Mouse (Mus musculus): Measurements from ENCODE around the gene Dnajb4. TPM values are rescaled to one million over a fixed set of nuclear protein-coding genes. Genes with fewer than 3 reads are reported as not detected.

Gene Dnajb4
- polyA plus RNA-seq, 1 experiment from 2014 or later = 35.2 TPM

GRCm38 (mm10) chr3:152156816-152157496 is 53.1 kb downstream of the Dnajb4 start:
- no peak for ATAC-seq (ENCODE audit: low read depth)

GRCm38 (mm10) chr3:152155296-152155948 is 54.7 kb downstream of the Dnajb4 start:
- ATAC-seq (ENCODE audit: low read depth) = no peak
- DNase-seq = no peak
- H3K9me3 ChIP-seq (replicated peaks) = no peaks in the 10 kb centered on the region
- 0 out of 2 replicates have a peak, but pooled peaks cover 3% of the 10 kb centered on the region for H3K27me3 ChIP-seq
- no peak overlapping the region for H3K4me2 ChIP-seq
- H3K36me3 ChIP-seq = no peaks in the 10 kb centered on the region
- H3K4me1 ChIP-seq (replicated peaks) = peaks cover 71% of the 10 kb centered on the region
- no peak overlapping the region for H3K27ac ChIP-seq
- 61% methylated on average over 11 of the region's 11 CpGs for WGBS (ENCODE audit: insufficient replicate concordance)
- H3K4me3 ChIP-seq (replicated peaks) = no peak overlapping the region
- no peak overlapping the region for H3K9ac ChIP-seq

More at GRCm38 (mm10) chr3:152156816-152157496, 53.1 kb downstream of the Dnajb4 start:
- Histone ChIP-seq H3K4me3 (replicated peaks) (no peak overlapping the region), H3K9me3 (replicated peaks) (no peaks in the 10 kb centered on the region), H3K9ac (no peak overlapping the region), H3K4me1 (replicated peaks) (peaks cover 68% of the 10 kb centered on the region), H3K4me2 (no peak overlapping the region), H3K27me3 (no peaks in the 10 kb centered on the region), H3K27ac (no peak overlapping the region), H3K36me3 (no peaks in the 10 kb centered on the region)
- WGBS (ENCODE audit: insufficient replicate concordance) = 69% methylated on average over 23 of the region's 23 CpGs
- DNase-seq = no peak

- no peak overlapping the region for H3K9ac ChIP-seq
- 64% methylated on average over 5 of the region's 5 CpGs for WGBS (ENCODE audit: insufficient replicate concordance)
- peak overlapping the region; percentile 88 for H3K27ac ChIP-seq
- 0 out of 2 replicates have a peak, but pooled peaks cover 3% of the 10 kb centered on the region for H3K27me3 ChIP-seq
- DNase-seq (no peak), ATAC-seq (ENCODE audit: low read depth) (no peak)
- H3K4me1 ChIP-seq (replicated peaks) = peaks cover 72% of the 10 kb centered on the region
- no peak overlapping the region for H3K4me3 ChIP-seq (replicated peaks)
- no peak overlapping the region for H3K4me2 ChIP-seq
- H3K9me3 ChIP-seq (replicated peaks) = no peaks in the 10 kb centered on the region
- H3K36me3 ChIP-seq = no peaks in the 10 kb centered on the region
Observed at GRCm38 (mm10) chr3:152154095-152154494, 56.0 kb downstream of the Dnajb4 start.

- Histone ChIP-seq H3K9me3 (replicated peaks) (no peaks in the 10 kb centered on the region), H3K9ac (peak overlapping the region; percentile 60), H3K36me3 (no peaks in the 10 kb centered on the region), H3K27me3 (0 out of 2 replicates have a peak, but pooled peaks cover 5% of the 10 kb centered on the region), H3K4me3 (replicated peaks) (no peak overlapping the region), H3K4me1 (replicated peaks) (peaks cover 70% of the 10 kb centered on the region), H3K27ac (peak overlapping the region; percentile 88), H3K4me2 (peak overlapping the region; percentile 68)
- ATAC-seq (ENCODE audit: low read depth) (no peak; the same call in 1 of the 2 replicates), DNase-seq (no peak)
- WGBS (ENCODE audit: insufficient replicate concordance) = 67% methylated on average over 2 of the region's 2 CpGs
Observed at GRCm38 (mm10) chr3:152153152-152153551, 57.0 kb downstream of the Dnajb4 start.

GRCm38 (mm10) chr3:152152483-152152804 is 57.7 kb downstream of the Dnajb4 start:
- DNase-seq = peak; percentile 71

GRCm38 (mm10) chr3:152151725-152152482 is 58.2 kb downstream of the Dnajb4 start:
- DNase-seq (no peak), ATAC-seq (ENCODE audit: low read depth) (peak; percentile 33)
- Histone ChIP-seq H3K9ac (peak overlapping the region; percentile 60), H3K9me3 (replicated peaks) (no peaks in the 10 kb centered on the region), H3K4me2 (peak overlapping the region; percentile 68), H3K4me3 (replicated peaks) (peak overlapping the region; percentile 45), H3K4me1 (replicated peaks) (peaks cover 73% of the 10 kb centered on the region), H3K36me3 (no peaks in the 10 kb centered on the region), H3K27ac (peak overlapping the region; percentile 88), H3K27me3 (0 out of 2 replicates have a peak, but pooled peaks cover 5% of the 10 kb centered on the region)
- WGBS (ENCODE audit: insufficient replicate concordance) = 42% methylated on average over 29 of the region's 29 CpGs

More at GRCm38 (mm10) chr3:152152483-152152804, 57.7 kb downstream of the Dnajb4 start:
- Histone ChIP-seq H3K4me2 (peak overlapping the region; percentile 68), H3K9me3 (replicated peaks) (no peaks in the 10 kb centered on the region), H3K27me3 (0 out of 2 replicates have a peak, but pooled peaks cover 5% of the 10 kb centered on the region), H3K4me3 (replicated peaks) (peak overlapping the region; percentile 45), H3K9ac (peak overlapping the region; percentile 60), H3K4me1 (replicated peaks) (peaks cover 68% of the 10 kb centered on the region), H3K27ac (peak overlapping the region; percentile 88), H3K36me3 (no peaks in the 10 kb centered on the region)
- WGBS (ENCODE audit: insufficient replicate concordance) = 17% methylated on average over 1 of the region's 1 CpGs
- peak; percentile 99 for ATAC-seq (ENCODE audit: low read depth)

GRCm38 (mm10) chr3:152149863-152150262 is 60.2 kb downstream of the Dnajb4 start:
- Histone ChIP-seq H3K9me3 (replicated peaks) (no peaks in the 10 kb centered on the region), H3K4me1 (replicated peaks) (peaks cover 79% of the 10 kb centered on the region), H3K9ac (no peak overlapping the region), H3K4me2 (no peak overlapping the region), H3K4me3 (replicated peaks) (no peak overlapping the region), H3K36me3 (no peaks in the 10 kb centered on the region), H3K27me3 (0 out of 2 replicates have a peak, but pooled peaks cover 5% of the 10 kb centered on the region), H3K27ac (peak overlapping the region; percentile 44)
- ATAC-seq (ENCODE audit: low read depth) = no peak
- no peak for DNase-seq
- 22% methylated on average over 3 of the region's 3 CpGs for WGBS (ENCODE audit: insufficient replicate concordance)

GRCm38 (mm10) chr3:152149449-152149848 is 60.7 kb downstream of the Dnajb4 start:
- H3K27ac ChIP-seq = peak overlapping the region; percentile 44
- no peaks in the 10 kb centered on the region for H3K36me3 ChIP-seq
- ATAC-seq (ENCODE audit: low read depth) (no peak), DNase-seq (no peak)
- H3K4me1 ChIP-seq (replicated peaks) = peaks cover 75% of the 10 kb centered on the region
- no peaks in the 10 kb centered on the region for H3K9me3 ChIP-seq (replicated peaks)
- WGBS (ENCODE audit: insufficient replicate concordance) = 28% methylated on average over 7 of the region's 7 CpGs
- H3K27me3 ChIP-seq = 0 out of 2 replicates have a peak, but pooled peaks cover 5% of the 10 kb centered on the region
- no peak overlapping the region for H3K4me2 ChIP-seq
- no peak overlapping the region for H3K9ac ChIP-seq
- H3K4me3 ChIP-seq (replicated peaks) = no peak overlapping the region

- no peaks in the 10 kb centered on the region for H3K36me3 ChIP-seq
- 51% methylated on average over 12 of the region's 12 CpGs for WGBS (ENCODE audit: insufficient replicate concordance)
- 0 out of 2 replicates have a peak, but pooled peaks cover 8% of the 10 kb centered on the region for H3K27me3 ChIP-seq
- no peak overlapping the region for H3K27ac ChIP-seq
- no peaks in the 10 kb centered on the region for H3K9me3 ChIP-seq (replicated peaks)
- no peak for DNase-seq
- H3K4me1 ChIP-seq (replicated peaks) = peaks cover 54% of the 10 kb centered on the region
- H3K9ac ChIP-seq = no peak overlapping the region
- ATAC-seq (ENCODE audit: low read depth) = no peak
- H3K4me3 ChIP-seq (replicated peaks) = no peak overlapping the region
- no peak overlapping the region for H3K4me2 ChIP-seq
Observed at GRCm38 (mm10) chr3:152147085-152147831, 62.8 kb downstream of the Dnajb4 start.

- Histone ChIP-seq H3K4me1 (replicated peaks) (peaks cover 33% of the 10 kb centered on the region), H3K27me3 (0 out of 2 replicates have a peak, but pooled peaks cover 6% of the 10 kb centered on the region), H3K4me2 (no peak overlapping the region), H3K27ac (no peak overlapping the region), H3K9ac (no peak overlapping the region), H3K9me3 (replicated peaks) (no peaks in the 10 kb centered on the region), H3K4me3 (replicated peaks) (no peak overlapping the region), H3K36me3 (no peaks in the 10 kb centered on the region)
- WGBS (ENCODE audit: insufficient replicate concordance) = 45% methylated on average over 2 of the region's 2 CpGs
- DNase-seq (no peak), ATAC-seq (ENCODE audit: low read depth) (no peak)
Observed at GRCm38 (mm10) chr3:152145186-152145585, 64.9 kb downstream of the Dnajb4 start.

All from liver, embryonic 13.5 days (tissue).